Mouse (Mus musculus) urinary bladder, adult 2 months (tissue): ENCODE results near the gene Herpud1. TPM values are rescaled to one million over a fixed set of nuclear protein-coding genes. Genes with fewer than 3 reads are reported as not detected.

ENCODE experiments used
- polyA plus RNA-seq: library from polyadenylated mRNA; depleted of rRNA; stranded (reverse); fragments of >200 nt; gene quantifications from 2 replicates; pipeline ENCODE4 v1.2.3, GENCODE M21; 2012; rRNA removed

Gene Herpud1
- polyA plus RNA-seq, 1 experiment, result 325 TPM

Other genes starting within 250 kb of the Herpud1 start
- not detected in 2 replicates for gene Mt4, start 249.2 kb upstream of the Herpud1 start, polyA plus RNA-seq
- 1.6 and 3.5 TPM in 2 replicates for gene Mt3, start 233.8 kb upstream of the Herpud1 start, polyA plus RNA-seq
- gene Mt2, start 213.8 kb upstream of the Herpud1 start, polyA plus RNA-seq, result 100.0 and 101 TPM in 2 replicates
- 256 and 257 TPM in 2 replicates for gene Mt1, start 207.4 kb upstream of the Herpud1 start, polyA plus RNA-seq
- gene Nup93, start 171.9 kb upstream of the Herpud1 start, polyA plus RNA-seq, result 32.1 and 36.8 TPM in 2 replicates
- gene Slc12a3, start 57.2 kb upstream of the Herpud1 start, polyA plus RNA-seq, result 0.21 TPM in 2 replicates
- gene Nlrc5, start 47.9 kb downstream of the Herpud1 start, polyA plus RNA-seq, result 17.1 and 23.3 TPM in 2 replicates
- gene Cpne2, start 146.6 kb downstream of the Herpud1 start, polyA plus RNA-seq, result 27.6 and 31.4 TPM in 2 replicates
- gene Rspry1, start 215.5 kb downstream of the Herpud1 start, polyA plus RNA-seq, result 11.4 and 12.5 TPM in 2 replicates
- 42.8 and 48.5 TPM in 2 replicates for gene Fam192a, start 215.6 kb downstream of the Herpud1 start, polyA plus RNA-seq